Mouse (Mus musculus) spleen, postnatal 10 days (tissue): Measurements from ENCODE around the gene Lrfn5.

Source experiments
- DNase-seq, 2 experiments: peaks; one replicate each; pipeline ENCODE4 v3.0.0; 2021 to 2022; ENCODE audit warnings: low spot score in 2 of 2

Gene Lrfn5

DNA sequence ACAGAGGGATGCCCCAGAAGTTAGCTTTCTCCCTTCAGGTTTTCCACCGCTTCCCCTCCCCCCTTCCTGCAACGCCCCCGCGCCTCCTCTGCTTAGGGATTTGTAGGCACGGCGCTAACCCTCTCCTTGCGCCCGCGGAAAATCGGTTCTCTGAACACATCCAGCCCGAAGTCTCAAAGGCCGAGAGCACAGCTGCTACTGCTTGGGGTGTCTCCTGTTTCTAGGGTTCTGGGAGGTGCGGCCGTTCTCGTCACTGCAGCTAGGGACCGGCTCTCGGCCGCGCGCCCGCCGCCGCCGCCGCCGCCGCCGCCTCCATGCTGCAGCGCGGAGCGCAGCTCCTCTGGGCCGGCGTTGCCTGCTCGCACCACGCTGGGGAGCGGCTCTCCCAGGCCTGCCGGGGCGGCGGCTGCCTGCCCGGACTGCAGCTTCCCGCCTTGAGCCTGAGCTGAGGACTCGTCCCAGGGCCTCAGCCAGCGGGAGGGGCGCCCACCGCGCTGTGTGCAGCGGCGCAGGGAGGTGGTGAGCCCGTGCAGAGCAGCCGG lies at the start of gene Lrfn5:
Lrfn5 (plus strand) TSS at position 322 of the 542 bp plus-strand sequence.
- no peak for DNase-seq

DNA sequence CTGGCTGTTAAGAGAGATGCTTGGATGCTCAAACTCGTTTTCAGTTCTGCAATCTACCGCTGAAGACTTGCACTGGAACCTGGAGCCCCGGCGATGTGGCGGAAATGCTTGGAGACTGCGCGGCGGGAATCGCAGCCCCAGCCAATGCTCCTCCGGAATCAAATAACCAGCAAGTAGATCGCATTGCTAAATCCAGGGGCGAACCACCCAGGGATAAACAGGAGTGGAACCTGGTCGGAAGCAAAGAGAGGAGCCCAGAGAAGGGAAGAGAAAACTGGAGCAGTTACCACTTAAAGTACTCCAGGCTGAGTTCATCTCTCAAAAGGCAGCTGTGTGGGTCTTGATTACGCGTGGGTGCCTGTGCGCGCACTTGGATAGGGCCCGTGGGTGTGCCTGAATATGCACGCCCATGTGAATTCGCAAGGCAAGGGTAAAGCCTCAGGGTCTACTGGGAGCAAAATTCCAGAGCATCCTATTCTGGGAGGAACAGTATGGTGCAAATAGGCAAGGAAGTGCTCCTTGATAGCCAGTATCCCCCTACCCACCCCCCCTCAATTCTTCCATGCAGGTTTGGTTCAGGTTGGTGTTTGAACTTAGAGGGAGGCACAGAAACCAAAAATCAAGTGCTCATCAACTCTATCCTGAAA lies 1.3 kb upstream of the Lrfn5 start:
- no peak for DNase-seq

DNA sequence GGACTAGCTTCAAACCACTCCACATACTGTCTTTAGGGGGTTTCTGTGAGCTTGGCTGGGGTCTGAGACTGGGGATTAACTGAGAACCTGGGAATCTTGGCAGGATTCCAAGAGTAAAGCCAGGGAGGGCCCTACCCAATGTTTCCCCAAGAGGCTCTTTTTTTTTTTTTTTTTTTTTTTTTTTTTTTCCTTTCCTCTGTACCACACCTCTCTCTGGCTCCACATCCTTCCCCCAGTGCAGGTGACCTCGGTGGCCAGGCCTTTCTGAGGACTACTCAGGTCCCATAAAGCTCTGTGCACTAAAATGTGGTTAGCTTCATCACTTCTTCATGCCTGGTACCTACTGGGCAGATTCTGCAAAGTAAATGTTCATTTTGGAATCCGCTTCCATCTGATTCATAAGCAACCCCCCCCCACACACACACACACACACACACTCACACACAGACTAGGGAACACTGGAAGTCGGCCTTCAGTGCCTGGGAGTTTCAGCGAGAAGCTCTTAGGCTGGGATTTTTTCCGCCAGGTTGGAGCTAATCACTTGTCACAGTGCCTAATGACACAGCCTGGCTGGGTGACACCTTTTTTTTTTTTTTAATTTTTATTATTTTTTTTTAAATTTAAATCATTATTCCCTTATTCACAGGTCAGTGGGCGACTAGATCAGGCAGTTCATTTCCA lies 662 bp upstream of the Lrfn5 start:
- DNase-seq = no peak

DNA sequence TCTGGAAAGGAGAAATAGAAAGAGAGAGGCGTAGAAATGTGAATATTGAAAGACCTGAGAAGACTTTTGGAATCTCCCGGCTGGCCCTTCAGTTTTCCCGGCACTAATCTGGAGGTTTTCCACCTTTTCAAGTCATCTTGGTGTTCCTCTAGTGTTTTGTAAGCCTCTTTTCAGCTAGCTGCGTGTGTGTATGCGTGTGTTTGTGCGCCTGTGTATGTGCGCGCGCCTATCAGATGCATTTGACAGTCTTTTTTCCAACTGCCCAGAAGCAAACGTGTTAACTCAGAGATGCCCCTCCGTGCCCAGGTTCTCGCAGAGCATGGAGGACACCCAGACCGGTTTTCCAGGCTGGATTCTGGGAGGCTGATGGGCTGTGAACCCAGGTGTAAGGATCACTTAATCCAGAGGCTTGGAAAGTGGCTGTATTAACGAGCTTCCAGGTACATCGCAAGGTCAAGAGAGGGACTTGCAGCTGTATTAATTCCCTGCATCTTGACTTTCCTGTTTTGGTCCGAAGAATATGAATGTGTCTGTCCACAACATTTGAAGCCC lies 757 bp downstream of the Lrfn5 start:
- DNase-seq = no peak

DNA sequence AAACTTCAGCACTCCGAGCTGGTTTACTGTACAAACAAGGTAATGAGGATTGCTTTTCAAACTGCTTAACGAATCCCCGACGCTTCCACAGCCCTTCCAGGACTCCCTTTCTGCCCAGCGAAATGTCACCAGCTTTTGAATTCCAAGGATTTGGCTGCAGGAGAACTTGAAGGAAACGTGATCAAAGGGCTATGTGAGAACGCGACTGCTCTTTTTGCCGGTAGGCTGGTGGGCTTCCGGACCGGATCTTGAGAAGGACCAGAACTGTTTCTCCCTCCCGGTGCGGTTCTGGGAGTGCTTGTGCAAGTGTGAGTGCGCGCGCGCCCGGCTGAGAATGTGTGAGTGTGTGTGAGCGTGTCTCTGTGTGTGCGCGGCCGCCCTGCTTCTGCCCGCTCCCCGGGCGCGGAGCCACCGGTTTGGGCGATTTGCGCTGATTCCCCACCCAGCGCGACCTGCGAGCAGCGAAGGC lies 1.3 kb downstream of the Lrfn5 start:
- DNase-seq = no peak

DNA sequence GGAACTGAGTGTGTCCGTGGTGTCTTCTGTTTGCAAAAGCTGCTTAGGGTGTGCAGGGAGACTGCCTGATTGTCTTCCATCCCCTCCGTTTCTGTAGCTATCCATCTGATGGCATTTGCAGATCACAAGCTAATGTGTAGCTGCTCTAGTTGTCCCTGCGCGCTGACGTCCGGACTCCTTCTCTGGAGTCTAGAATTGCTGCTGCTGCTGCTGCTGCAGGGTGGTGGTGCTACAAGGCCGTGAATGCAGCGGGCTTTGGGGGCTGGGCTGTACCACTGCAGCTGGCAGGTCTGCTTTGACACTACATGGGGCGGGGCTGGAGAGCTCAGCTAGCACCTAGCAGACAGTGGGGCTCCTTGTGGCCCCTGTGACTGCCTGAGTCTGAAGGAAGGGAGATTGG lies 3.2 kb downstream of the Lrfn5 start:
- no peak for DNase-seq

DNA sequence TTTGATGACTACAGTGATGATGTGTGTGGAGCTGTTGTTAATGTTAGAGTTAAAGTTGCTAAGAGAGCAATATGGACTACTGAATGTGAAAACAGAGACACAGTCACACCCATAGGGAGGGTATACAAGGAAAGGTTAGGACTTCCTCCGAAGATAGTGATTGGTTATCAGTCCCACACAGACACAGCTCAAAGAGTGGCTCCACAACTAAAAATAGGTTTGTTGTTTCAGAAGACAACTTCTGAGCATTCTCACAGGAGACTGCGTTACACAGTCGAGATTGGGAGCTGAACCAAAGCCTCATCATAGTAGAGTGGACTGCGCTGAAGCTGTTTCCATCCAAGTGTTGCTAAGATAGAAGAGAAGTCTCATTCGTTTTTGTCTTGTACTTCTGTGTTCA lies 57.0 kb downstream of the Lrfn5 start:
- no peak for DNase-seq

DNA sequence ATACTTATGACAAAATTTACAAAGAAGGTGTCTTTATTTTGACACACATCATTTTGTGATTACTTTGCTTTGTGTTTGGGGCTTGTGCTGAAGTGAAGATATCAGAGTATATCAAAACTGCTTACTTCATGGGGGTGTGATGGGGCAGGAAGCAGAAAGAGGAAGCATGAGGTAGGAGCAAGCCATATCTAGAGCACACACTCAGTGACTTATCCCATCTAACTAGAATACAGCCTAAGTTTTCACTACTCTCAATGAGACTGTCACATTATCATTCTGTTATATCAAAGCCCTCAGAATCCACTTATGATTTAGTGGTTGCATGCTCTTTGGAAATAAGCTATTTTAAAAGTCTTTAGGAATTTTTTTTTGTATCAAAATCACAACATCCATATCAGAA lies 77.4 kb downstream of the Lrfn5 start:
- DNase-seq = no peak

DNA sequence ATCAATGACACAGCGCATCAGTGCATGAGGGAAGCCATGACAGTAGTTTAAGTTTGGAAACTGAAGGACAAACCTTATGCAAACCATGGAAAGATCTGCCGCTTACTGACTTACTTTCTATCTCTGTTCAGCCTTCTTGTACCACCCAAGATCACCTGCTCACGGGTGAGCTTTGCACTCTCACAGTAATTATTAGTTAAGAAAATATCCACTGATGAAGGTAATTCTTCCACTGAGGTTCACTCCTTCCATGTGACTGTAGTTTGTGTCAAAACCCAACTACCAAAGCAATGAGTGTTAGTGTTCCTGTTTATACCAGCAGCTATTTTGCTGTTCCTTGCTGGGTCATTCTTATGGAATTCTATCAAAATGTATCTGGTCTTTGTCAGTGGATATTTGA lies 84.9 kb downstream of the Lrfn5 start:
- DNase-seq = no peak

DNA sequence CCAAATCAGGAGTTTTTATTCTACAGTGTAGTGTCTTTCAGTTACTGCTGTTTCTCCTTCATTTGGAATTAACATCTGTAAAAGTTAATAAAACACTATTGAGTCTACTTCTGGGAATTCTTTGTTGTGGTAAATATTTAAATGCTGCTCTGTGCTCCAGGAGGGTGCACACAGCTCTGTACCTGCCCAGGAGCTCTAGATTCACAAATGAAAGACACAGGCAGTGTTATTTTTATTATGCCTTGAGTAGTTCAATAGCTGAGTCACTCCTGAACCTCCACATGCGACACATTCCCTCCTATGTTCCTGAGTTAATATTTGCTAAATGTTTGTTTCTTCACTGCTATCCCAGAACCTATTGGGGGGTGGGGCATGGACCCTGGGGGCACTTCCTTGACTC lies 87.1 kb downstream of the Lrfn5 start:
- DNase-seq = no peak

DNA sequence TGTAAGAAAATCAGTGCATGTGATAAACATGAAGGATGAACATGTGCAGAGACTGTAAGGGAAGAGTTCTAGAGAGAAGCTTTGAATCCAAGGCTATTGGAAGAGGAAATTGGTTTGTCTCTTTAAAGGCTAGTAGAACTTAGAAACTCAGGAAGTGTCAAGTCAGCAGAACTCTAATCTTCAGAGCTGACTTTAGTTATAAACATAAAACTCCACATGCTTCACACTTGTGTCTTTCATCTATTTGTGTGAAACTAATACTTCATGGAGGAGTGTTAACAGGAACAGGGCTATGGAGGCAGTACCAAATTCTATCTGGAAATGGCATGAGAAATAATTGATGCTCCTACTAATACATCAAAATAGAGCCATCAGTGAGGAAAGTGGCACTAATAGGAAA lies 101.6 kb downstream of the Lrfn5 start:
- DNase-seq = no peak

DNA sequence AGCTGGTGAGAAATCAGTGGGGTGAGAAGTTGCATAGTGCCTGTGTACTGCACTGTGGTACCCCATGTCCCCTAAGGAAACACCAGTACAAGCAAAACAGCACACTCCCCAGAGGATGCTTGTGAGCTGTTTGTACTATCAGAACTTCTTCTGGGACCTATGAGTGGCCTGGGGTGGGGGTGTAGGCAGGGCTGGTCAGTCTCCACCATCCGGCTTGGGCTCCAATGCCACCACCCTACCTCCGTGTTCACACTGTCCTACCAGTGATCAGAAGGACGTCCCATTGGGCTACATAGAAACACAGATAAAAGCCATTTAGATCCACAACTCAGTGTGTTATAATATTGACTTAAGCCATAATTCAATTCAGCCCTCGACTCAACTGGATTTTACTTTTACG lies 131.4 kb downstream of the Lrfn5 start:
- DNase-seq = no peak

DNA sequence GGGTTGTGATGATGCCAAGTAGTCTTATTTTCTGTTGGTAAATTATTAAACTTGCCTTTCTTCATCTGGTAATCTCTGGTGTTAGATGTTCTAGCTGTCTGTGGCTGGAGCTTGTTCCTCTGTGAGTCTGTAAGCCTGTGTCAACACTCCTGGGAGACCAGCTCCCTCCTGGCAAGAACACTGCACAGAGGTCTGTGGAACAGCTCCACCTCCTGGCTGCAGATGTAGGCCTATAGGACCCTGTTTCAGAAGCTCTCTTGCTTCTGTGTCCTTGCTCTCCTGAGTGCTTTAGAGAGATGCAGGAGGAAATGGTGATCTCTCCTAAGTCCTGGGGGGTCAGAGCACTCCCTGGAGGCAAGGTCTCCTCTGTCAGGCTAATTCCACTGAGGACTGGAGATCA lies 200.2 kb downstream of the Lrfn5 start:
- no peak for DNase-seq

DNA sequence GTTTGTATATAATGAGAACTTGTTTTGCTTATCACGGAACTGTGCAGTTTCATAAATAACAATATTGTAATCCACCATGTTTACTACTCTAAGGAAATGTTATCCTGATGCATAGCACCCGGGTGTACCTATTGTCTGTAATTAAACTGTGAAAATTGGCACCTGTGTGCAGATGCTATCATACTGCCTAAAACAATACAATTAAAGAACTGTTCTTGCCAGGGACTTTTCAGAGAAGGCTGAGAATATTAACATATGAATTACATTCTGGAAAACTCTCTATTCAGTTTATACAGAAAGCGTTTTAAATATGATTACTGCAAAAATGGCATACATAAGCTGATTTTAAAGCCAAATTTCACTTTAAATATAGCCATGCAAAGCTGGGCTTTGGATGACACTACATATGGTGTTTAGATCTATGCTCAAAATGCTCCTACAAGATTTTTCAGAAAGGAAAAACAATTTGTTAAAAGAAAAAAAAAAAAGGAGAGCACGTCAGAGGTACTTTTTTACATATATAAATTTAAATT lies 284.2 kb downstream of the Lrfn5 start:
- no peak for DNase-seq

DNA sequence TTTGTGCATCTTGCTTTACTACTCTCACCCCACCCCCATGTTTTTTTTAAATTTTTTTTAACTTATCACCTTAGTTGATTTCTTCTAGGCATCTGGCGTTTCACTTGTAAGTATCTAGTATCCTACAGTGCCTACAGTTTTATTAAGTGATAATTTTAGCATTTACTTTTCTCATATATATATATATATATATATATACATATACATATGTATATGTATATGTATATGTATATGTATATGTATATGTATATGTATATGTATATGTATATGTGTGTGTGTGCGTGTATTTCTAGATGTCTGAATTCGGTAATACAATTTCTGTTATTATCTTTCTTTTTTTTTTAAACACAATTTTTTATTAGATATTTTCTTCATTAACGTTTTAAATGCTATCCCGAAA lies 300.7 kb downstream of the Lrfn5 start:
- DNase-seq = no peak

DNA sequence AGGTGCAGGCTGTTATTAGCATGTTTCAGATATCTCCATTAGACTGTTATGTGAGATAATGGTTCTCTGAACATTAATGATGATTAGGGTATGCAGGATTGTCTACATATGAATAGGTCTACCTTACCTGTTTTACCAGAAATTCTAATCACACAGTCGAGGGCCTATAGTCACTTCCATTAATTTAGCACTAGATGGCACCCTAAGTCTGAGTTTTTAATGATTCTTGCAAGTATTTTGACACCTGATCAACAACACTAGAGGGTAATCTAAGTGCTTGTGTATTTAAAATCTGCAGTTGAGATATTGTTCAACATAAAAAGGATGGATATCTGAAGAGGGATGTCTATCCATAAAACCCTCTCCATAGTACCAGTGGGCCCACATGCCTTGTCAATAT lies 303.4 kb downstream of the Lrfn5 start:
- DNase-seq = no peak

DNA sequence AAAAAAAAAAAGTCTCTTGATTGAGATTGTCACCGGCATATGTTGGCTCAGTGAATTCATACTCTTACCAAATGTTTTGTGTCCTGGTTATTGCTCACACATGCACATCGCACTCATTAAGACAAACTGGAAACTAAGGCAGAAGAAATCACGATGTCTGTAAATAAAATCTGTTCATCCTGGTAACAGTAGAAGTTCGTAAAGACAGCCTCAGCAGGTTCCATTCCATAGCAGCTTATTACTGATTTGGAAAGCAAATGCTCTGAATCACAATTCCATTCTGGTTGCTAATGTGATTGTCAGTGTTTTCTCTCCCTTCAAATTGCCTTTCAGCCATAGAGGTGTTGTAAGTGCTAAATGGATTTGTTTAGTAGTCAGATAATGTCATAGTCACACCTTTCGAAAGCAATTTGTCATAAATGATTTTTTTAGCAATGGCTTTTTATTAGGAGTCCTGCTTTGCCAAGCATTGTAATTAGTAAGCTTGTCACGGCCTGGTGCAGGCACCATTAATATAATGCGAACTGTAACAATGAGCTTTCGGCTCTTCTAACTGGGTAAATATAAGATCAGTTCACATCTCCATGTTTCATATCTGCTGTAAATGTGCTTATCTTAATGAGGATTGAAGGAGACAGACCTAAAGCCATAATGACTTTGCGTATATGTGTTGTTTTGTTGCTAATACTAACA lies 319.8 kb downstream of the Lrfn5 start:
- no peak for DNase-seq

DNA sequence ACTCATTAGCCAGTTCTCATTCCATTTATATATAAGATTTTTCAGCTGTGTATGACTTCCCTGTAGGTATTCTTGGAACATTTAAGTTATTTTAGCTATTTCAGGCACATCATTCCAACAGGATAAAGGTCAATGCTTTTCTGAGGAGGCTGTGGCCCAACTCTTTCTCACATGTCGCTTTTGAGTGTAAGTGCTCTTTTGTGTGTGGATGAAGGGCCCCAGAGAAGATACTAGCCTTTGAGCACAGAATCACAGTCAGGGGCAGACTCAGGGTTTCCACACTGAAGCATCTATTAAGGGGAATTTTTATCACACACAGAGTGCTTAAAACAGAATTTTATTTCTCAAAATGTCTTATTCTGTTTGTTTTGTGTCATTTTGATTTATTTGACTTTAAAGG lies 331.2 kb downstream of the Lrfn5 start:
- no peak for DNase-seq
